Mouse (Mus musculus) central nervous system, embryonic 11.5 days (tissue): Measurements from ENCODE around the gene Scarf1. TPM values are rescaled to one million over a fixed set of nuclear protein-coding genes. Genes with fewer than 3 reads are reported as not detected.

Experiments used
- polyA plus RNA-seq: library from polyadenylated mRNA; depleted of rRNA; stranded (reverse); fragments of >200 nt; gene quantifications from 2 replicates; pipeline ENCODE4 v1.2.3, GENCODE M21; 2012; rRNA removed

Scarf1 gene
- polyA plus RNA-seq, result 5.1 and 5.9 TPM in 2 replicates

GRCm38 (mm10) chr11:75513336-75513735 is at the start of gene Scarf1:
Gene Scarf1 (plus strand): TSS chr11:75513540.

GRCm38 (mm10) chr11:75486601-75487285 is 26.6 kb upstream of the Scarf1 start, which contains the start of gene Prpf8:
Gene Prpf8 (plus strand): TSS chr11:75486816.

DNA sequence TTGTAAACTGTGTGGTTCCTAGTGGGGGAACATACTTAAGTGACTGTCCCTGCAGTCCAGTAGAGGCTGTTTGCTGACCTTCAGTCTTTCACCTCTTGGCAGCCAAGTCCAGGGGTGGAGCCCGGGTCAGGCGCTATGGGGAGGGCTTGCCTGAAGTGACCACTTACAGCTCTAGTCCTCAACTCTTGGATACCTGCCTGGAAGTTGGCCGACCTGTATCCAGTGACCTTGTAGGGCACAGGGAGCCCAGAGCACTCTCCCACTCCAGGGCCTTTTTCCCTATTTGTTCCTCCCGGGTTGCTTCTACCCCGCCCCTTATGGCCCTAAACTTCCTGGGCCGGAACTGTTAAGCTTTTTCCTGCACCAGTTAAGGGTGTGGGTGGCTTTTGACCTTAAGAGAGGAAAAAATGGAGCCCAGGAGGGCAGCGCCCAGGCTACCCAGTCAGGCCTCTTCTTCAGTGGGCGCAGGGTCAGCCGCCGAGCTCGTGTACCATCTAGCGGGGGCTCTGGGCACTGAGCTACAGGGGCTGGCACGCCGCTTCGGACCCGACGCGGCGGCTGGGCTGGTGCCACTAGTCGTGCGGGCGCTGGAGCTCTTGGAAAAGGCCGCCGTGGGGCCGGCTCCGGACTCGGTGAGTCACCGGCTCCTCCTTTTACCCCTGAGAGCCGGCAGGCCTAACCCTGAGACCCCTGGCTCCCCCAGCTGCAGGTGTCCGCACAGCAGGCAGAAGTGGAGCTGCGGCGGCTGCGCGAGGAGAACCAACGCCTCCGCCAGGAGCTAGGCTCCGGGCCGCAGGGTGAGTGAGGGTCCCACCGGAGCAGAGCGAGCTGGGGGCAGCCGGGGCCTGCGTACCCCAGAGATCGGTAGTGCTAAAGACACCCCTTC is 3.4 kb upstream of the Scarf1 start, which contains the start of gene Rilp:
Rilp (plus strand) TSS at position 354 of the 886 bp plus-strand sequence.

DNA sequence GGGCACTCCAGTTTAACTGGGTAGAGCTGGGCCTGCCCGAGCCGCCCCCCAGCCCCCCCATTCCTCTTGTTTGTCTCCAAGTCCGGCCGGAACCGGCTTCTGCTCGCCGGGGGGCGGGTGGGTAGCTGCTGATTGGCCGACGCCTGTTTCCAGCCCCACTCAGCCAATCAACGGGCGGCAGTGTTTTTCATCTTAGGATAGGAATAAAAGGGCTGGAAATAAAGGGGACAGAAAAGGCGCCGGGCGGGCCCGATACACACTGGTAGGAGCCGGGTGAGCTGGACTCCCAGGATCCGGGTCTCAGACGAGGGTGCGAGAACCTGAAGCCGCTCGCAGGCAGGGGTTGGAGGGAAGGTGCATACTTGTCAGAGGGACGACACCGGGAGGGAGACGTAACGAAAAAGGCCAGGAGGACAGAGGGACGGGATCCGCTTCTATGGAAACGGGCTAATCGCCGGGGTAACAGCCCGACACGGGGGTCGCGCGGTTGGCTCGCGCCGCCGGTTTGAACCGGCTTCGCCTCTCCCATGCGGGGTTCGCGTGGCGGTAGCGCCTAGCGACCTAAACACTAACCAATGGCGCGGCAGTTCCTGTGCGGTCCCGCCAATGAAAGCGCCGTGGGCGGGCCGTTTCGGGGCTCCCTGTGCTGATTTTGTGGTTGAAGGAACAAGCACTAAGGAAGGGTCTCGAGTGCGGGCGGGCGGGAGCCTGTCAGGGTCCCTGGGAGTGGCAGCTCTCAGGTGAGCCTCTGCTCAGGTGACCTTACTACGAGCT is 18.3 kb downstream of the Scarf1 start, which contains the start of gene Slc43a2:
Slc43a2 (plus strand) TSS at position 226 of the 774 bp plus-strand sequence.

Other genes with a start within 250 kb of the Scarf1 start
- 74.6 and 89.8 TPM in 2 replicates for gene Rpa1, start 165.2 kb upstream of the Scarf1 start, polyA plus RNA-seq
- gene Smyd4, start 165.1 kb upstream of the Scarf1 start, polyA plus RNA-seq, result 7.7 and 8.6 TPM in 2 replicates
- 32.3 and 55.1 TPM in 2 replicates for gene Serpinf1, start 90.8 kb upstream of the Scarf1 start, polyA plus RNA-seq
- 14.3 and 19.1 TPM in 2 replicates for gene Serpinf2, start 73.9 kb upstream of the Scarf1 start, polyA plus RNA-seq
- gene Wdr81, start 58.8 kb upstream of the Scarf1 start, polyA plus RNA-seq, result 7.7 and 7.8 TPM in 2 replicates
- gene Tlcd2, start 51.8 kb upstream of the Scarf1 start, polyA plus RNA-seq, result 4.6 and 6.8 TPM in 2 replicates
- gene Prpf8, start 26.7 kb upstream of the Scarf1 start, polyA plus RNA-seq, result 93.0 and 133 TPM in 2 replicates
- 0.80 and 0.82 TPM in 2 replicates for gene Rilp, start 3.4 kb upstream of the Scarf1 start, polyA plus RNA-seq
- gene Slc43a2, start 18.2 kb downstream of the Scarf1 start, polyA plus RNA-seq, result 9.0 and 10.9 TPM in 2 replicates
- 85.2 and 116 TPM in 2 replicates for gene Pitpna, start 74.6 kb downstream of the Scarf1 start, polyA plus RNA-seq
- gene Inpp5k, start 117.4 kb downstream of the Scarf1 start, polyA plus RNA-seq, result 24.6 and 29.0 TPM in 2 replicates
- gene Myo1c, start 137.0 kb downstream of the Scarf1 start, polyA plus RNA-seq, result 17.7 and 19.2 TPM in 2 replicates
- gene Crk, start 165.7 kb downstream of the Scarf1 start, polyA plus RNA-seq, result 102 and 115 TPM in 2 replicates
- 1,203 and 1,938 TPM in 2 replicates for gene Ywhae, start 219.3 kb downstream of the Scarf1 start, polyA plus RNA-seq